Comparison of ENCODE assay signal across 12 mouse cellular contexts in the genomic region with DNA sequence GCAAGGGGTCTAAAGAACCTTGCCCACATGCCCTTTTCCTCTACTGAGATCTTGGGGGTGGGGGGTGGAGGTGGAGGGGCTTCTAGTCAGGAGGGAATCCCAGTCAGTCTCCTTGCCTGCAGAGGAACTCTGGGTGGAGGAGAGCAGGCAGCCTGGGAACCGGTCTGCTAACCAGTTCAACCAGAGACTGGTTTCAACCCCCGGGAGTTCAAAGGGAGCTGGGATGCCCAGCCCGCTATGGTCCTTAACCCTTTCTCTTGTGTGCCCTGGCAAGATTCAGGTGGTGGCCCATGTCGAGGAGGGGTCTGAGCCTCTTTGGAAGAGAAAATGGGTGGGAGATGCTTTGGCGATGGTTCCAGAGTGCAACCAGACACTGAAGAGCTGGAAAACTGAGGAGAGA. TPM values are rescaled to one million over a fixed set of nuclear protein-coding genes. Genes with fewer than 3 reads are reported as not detected.
DNase-seq lines count a peak whose midpoint lies in the region; ATAC-seq lines count a peak whose summit lies in the region.
"Had no signal": no experiment of that assay in that cellular context is flagged by ENCODE, and none has a peak within 500 bp of the region (broad histone marks: within the 10 kb centered on the region; RNA-seq: fewer than 3 reads in every experiment).

No protein-coding gene starts in this region.

- WGBS in liver, embryonic 11.5 days, result 25% methylated on average over 5 of the region's 5 CpGs
- WGBS in embryonic facial prominence, embryonic 15.5 days, result 2% methylated on average over 5 of the region's 5 CpGs

- H3K27me3 ChIP-seq in liver, embryonic 11.5 days (replicated peaks; ENCODE audit: control insufficient read depth, insufficient read depth, low read length), result peaks cover 12% of the 10 kb centered on the region; the same call in 1 of the 2 replicates
- H3K27me3 ChIP-seq in embryonic facial prominence, embryonic 15.5 days, result peaks cover 19% of the 10 kb centered on the region; the same call in 1 of the 2 replicates

- H3K9ac ChIP-seq in liver, embryonic 11.5 days (ENCODE audit: low read depth, low read length), result no peak overlapping the region
- no peak overlapping the region for H3K9ac ChIP-seq in embryonic facial prominence, embryonic 15.5 days

- peak overlapping the region; percentile 26 for H3K4me2 ChIP-seq in liver, embryonic 11.5 days
- H3K4me2 ChIP-seq in embryonic facial prominence, embryonic 15.5 days (replicated peaks), result peak overlapping the region; percentile 24; the same call in 1 of the 2 replicates
- H3K4me2 ChIP-seq: midbrain, embryonic 11.5 days had no signal

- intact Hi-C loops in gastrocnemius, postnatal 14 days (cut with DNase I; ENCODE audit: low total_unique reads), result no loop called here

- H3K4me3 ChIP-seq in liver, embryonic 11.5 days (ENCODE audit: low read depth, low read length), result no peak overlapping the region
- no peak overlapping the region for H3K4me3 ChIP-seq in embryonic facial prominence, embryonic 15.5 days (replicated peaks)
- H3K4me3 ChIP-seq: layer of hippocampus, adult 2 months had no signal

- no peak for ATAC-seq in liver, embryonic 11.5 days (replicated peaks; ENCODE audit: low FRiP score)
- 0 out of 2 replicates have a peak, but pooled peaks have one; percentile 8 for ATAC-seq in embryonic facial prominence, embryonic 15.5 days (ENCODE audit: insufficient number of reproducible peaks, low FRiP score, low TSS enrichment, low read depth)

- H3K4me1 ChIP-seq in liver, embryonic 11.5 days (replicated peaks; ENCODE audit: control insufficient read depth, insufficient read depth, low read length), result peaks cover 48% of the 10 kb centered on the region
- H3K4me1 ChIP-seq in embryonic facial prominence, embryonic 15.5 days, result peaks cover 15% of the 10 kb centered on the region

- H3K36me3 ChIP-seq in liver, embryonic 11.5 days (ENCODE audit: control insufficient read depth, insufficient read depth, low read length), result no peaks in the 10 kb centered on the region
- no peaks in the 10 kb centered on the region for H3K36me3 ChIP-seq in embryonic facial prominence, embryonic 15.5 days

- no peak overlapping the region for H3K27ac ChIP-seq in liver, embryonic 11.5 days (ENCODE audit: low read depth, low read length)
- H3K27ac ChIP-seq in embryonic facial prominence, embryonic 15.5 days (replicated peaks), result peak overlapping the region; percentile 73
- H3K27ac ChIP-seq: layer of hippocampus, adult 2 months had no signal

- DNase-seq in liver, embryonic 11.5 days (ENCODE audit: low spot score), result no peak
- DNase-seq in liver, result no peak
- DNase-seq in kidney, postnatal 25 days, result peak; percentile 62 to 88
- peak; percentile 36 to 62 for DNase-seq in lung, postnatal 4 days
- DNase-seq in thymus, postnatal 14 days, result no peak
- DNase-seq in gastrocnemius, postnatal 14 days, result no peak
- no peak for DNase-seq in frontal cortex, postnatal 25 days (ENCODE audit: low spot score in 2 of 2)
- DNase-seq: heart, postnatal 36 days; left cerebral cortex, postnatal 4 days had no signal

- no peaks in the 10 kb centered on the region for H3K9me3 ChIP-seq in liver, embryonic 11.5 days (ENCODE audit: control insufficient read depth, low read length)
- no peaks in the 10 kb centered on the region for H3K9me3 ChIP-seq in embryonic facial prominence, embryonic 15.5 days (replicated peaks)

RNA-seq across cellular contexts. Expression of gene Prr15l, which starts 0.8 kb away (rescaled TPM):
- polyA plus RNA-seq in liver, embryonic 11.5 days (2014; fragmentation: Nextera tagmentation; extraction: Ambion mirVana), result 1.8 and 2.2 TPM in 2 replicates
- 5.6 and 6.1 TPM in 2 replicates for polyA plus RNA-seq in embryonic facial prominence, embryonic 15.5 days (2015; fragmentation: Nextera tagmentation; extraction: Ambion mirVana)
- total RNA-seq in gastrocnemius, postnatal 14 days (2021), result not detected
- total RNA-seq: layer of hippocampus, adult 2 months; left cerebral cortex, postnatal 4 days had no signal

RNA-seq across cellular contexts. Expression of gene Cdk5rap3, which starts 12.4 kb away (rescaled TPM):
- 69.6 and 71.3 TPM in 2 replicates for polyA plus RNA-seq in liver, embryonic 11.5 days (2014; fragmentation: Nextera tagmentation; extraction: Ambion mirVana)
- 77.7 and 82.3 TPM in 2 replicates for polyA plus RNA-seq in embryonic facial prominence, embryonic 15.5 days (2015; fragmentation: Nextera tagmentation; extraction: Ambion mirVana)
- total RNA-seq in gastrocnemius, postnatal 14 days (2021), result 10 to 100 TPM; 26.5 to 30.0 TPM

RNA-seq across cellular contexts. Expression of gene Pnpo, which starts 15.1 kb away (rescaled TPM):
- polyA plus RNA-seq in liver, embryonic 11.5 days (2014; fragmentation: Nextera tagmentation; extraction: Ambion mirVana), result 206 and 226 TPM in 2 replicates
- 28.2 and 30.5 TPM in 2 replicates for polyA plus RNA-seq in embryonic facial prominence, embryonic 15.5 days (2015; fragmentation: Nextera tagmentation; extraction: Ambion mirVana)
- total RNA-seq in gastrocnemius, postnatal 14 days (2021), result 1 to 10 TPM; 8.5 to 9.5 TPM

RNA-seq across cellular contexts. Expression of gene Sp2, which starts 54.1 kb away (rescaled TPM):
- 18.3 and 18.9 TPM in 2 replicates for polyA plus RNA-seq in liver, embryonic 11.5 days (2014; fragmentation: Nextera tagmentation; extraction: Ambion mirVana)
- polyA plus RNA-seq in embryonic facial prominence, embryonic 15.5 days (2015; fragmentation: Nextera tagmentation; extraction: Ambion mirVana), result 16.8 and 17.9 TPM in 2 replicates
- 10 to 100 TPM; 13.1 to 13.6 TPM for total RNA-seq in gastrocnemius, postnatal 14 days (2021)

Comparison
In these comparisons a context has a peak if more than half of its experiments do, and no peak if none do; other contexts are left out.
1. DNase-seq: peak in kidney, postnatal 25 days (2 of 2) and lung, postnatal 4 days (2 of 2); none in liver, embryonic 11.5 days (single experiment), liver (single experiment), thymus, postnatal 14 days (single experiment), gastrocnemius, postnatal 14 days (single experiment) and frontal cortex, postnatal 25 days (0 of 2).